Mouse (Mus musculus): ENCODE measurements at regions not wholly inside any gene's neighbourhood (a gene's known extent, or its start where the extent isn't known, plus 50 kb on each side); places are given as distances from the start of the nearest gene placed in this dataset.

- in situ Hi-C loops (cut with MboI; ENCODE audit: low sequenced_read_pairs in 2 of 2, unreplicated experiment in 2 of 2), result no loop called here
- Histone ChIP-seq H3K9ac (ENCODE audit: insufficient read depth, low read depth, low read length, poor library complexity, severe bottlenecking) (no peak overlapping the region), H3K9me3 (ENCODE audit: control insufficient read depth, insufficient read depth, low read depth, low read length) (no peaks in the 10 kb centered on the region), H3K27ac (ENCODE audit: insufficient read depth, low read depth, low read length, poor library complexity, severe bottlenecking) (no peak overlapping the region), H3K36me3 (ENCODE audit: control insufficient read depth, insufficient read depth, low read length, poor library complexity, severe bottlenecking) (no peaks in the 10 kb centered on the region), H3K4me3 (ENCODE audit: insufficient read depth in 1 of 2, low read depth in 1 of 2, low read length in 2 of 2, poor library complexity in 1 of 2, severe bottlenecking in 1 of 2) (no peak overlapping the region), H3K4me1 (ENCODE audit: control insufficient read depth in 2 of 2, insufficient read depth in 2 of 2, low read length in 2 of 2, poor library complexity in 1 of 2) (peaks cover 0 to 11% of the 10 kb centered on the region in 2 experiments; a peak in 2 of 4 replicates)
- TF ChIP-seq ZC3H11A (IDR thresholded peaks at IDR 0.05; ENCODE audit: borderline replicate concordance, low read depth, low read length) (no peak), CHD2 (IDR thresholded peaks at IDR 0.05; ENCODE audit: low read depth, low read length) (no peak)
- DNase-seq (ENCODE audit: low read depth, low spot score), result no peak
Measured at GRCm38 (mm10) chr11:86871782-86872181, 64.2 kb upstream of the Dhx40 start.

- TF ChIP-seq MAFK (IDR thresholded peaks at IDR 0.05; ENCODE audit: insufficient read depth, low read depth, low read length) (no peak), ZNF384 (IDR thresholded peaks at IDR 0.05; ENCODE audit: low read depth, low read length) (no peak), HCFC1 (IDR thresholded peaks at IDR 0.05; ENCODE audit: borderline replicate concordance, insufficient read depth, low read length) (no peak), CHD2 (IDR thresholded peaks at IDR 0.05; ENCODE audit: low read depth, low read length) (no peak), ZC3H11A (IDR thresholded peaks at IDR 0.05; ENCODE audit: borderline replicate concordance, low read depth, low read length) (no peak)
- Histone ChIP-seq H3K9me3 (ENCODE audit: control insufficient read depth, insufficient read depth, low read depth, low read length) (no peaks in the 10 kb centered on the region), H3K4me1 (ENCODE audit: control insufficient read depth in 2 of 2, insufficient read depth in 2 of 2, low read length in 2 of 2, poor library complexity in 1 of 2) (peaks cover 0 to 11% of the 10 kb centered on the region in 2 experiments; a peak in 2 of 4 replicates), H3K9ac (ENCODE audit: insufficient read depth, low read depth, low read length, poor library complexity, severe bottlenecking) (no peak overlapping the region), H3K36me3 (ENCODE audit: control insufficient read depth, insufficient read depth, low read length, poor library complexity, severe bottlenecking) (no peaks in the 10 kb centered on the region), H3K27ac (ENCODE audit: insufficient read depth, low read depth, low read length, poor library complexity, severe bottlenecking) (no peak overlapping the region), H3K4me3 (ENCODE audit: insufficient read depth in 1 of 2, low read depth in 1 of 2, low read length in 2 of 2, poor library complexity in 1 of 2, severe bottlenecking in 1 of 2) (no peak overlapping the region)
- in situ Hi-C loops (cut with MboI; ENCODE audit: low sequenced_read_pairs in 2 of 2, unreplicated experiment in 2 of 2), result no loop called here
- no peak for DNase-seq (ENCODE audit: low read depth, low spot score)
Measured at GRCm38 (mm10) chr11:86870486-86871165, 63.1 kb upstream of the Dhx40 start.

- peaks cover 0 to 2% of the 10 kb centered on the region in 2 experiments; a peak in 1 of 4 replicates for H3K4me1 ChIP-seq (ENCODE audit: control insufficient read depth in 2 of 2, insufficient read depth in 2 of 2, low read length in 2 of 2, poor library complexity in 1 of 2)
- no peaks in the 10 kb centered on the region for H3K36me3 ChIP-seq (ENCODE audit: control insufficient read depth, insufficient read depth, low read length, poor library complexity, severe bottlenecking)
- no peak overlapping the region for H3K27ac ChIP-seq (ENCODE audit: insufficient read depth, low read depth, low read length, poor library complexity, severe bottlenecking)
- H3K9me3 ChIP-seq (ENCODE audit: control insufficient read depth, insufficient read depth, low read depth, low read length), result no peaks in the 10 kb centered on the region
- TF ChIP-seq ZC3H11A (IDR thresholded peaks at IDR 0.05; ENCODE audit: borderline replicate concordance, low read depth, low read length) (no peak), ZNF384 (IDR thresholded peaks at IDR 0.05; ENCODE audit: low read depth, low read length) (no peak), MAFK (IDR thresholded peaks at IDR 0.05; ENCODE audit: insufficient read depth, low read depth, low read length) (no peak), CHD2 (IDR thresholded peaks at IDR 0.05; ENCODE audit: low read depth, low read length) (no peak), HCFC1 (IDR thresholded peaks at IDR 0.05; ENCODE audit: borderline replicate concordance, insufficient read depth, low read length) (no peak)
- no peak overlapping the region for H3K9ac ChIP-seq (ENCODE audit: insufficient read depth, low read depth, low read length, poor library complexity, severe bottlenecking)
- no peak overlapping the region for H3K4me3 ChIP-seq (ENCODE audit: insufficient read depth in 1 of 2, low read depth in 1 of 2, low read length in 2 of 2, poor library complexity in 1 of 2, severe bottlenecking in 1 of 2)
- no peak for DNase-seq (ENCODE audit: low read depth, low spot score)
- in situ Hi-C loops (cut with MboI; ENCODE audit: low sequenced_read_pairs in 2 of 2, unreplicated experiment in 2 of 2), result no loop called here
Measured at GRCm38 (mm10) chr11:86866931-86867330, 59.4 kb upstream of the Dhx40 start.

- no peak for TF ChIP-seq ZNF384 (IDR thresholded peaks at IDR 0.05; ENCODE audit: low read depth, low read length)
- TF ChIP-seq MAFK (IDR thresholded peaks at IDR 0.05; ENCODE audit: insufficient read depth, low read depth, low read length), result no peak
- TF ChIP-seq CHD2 (IDR thresholded peaks at IDR 0.05; ENCODE audit: low read depth, low read length), result no peak
- Histone ChIP-seq H3K9me3 (ENCODE audit: control insufficient read depth, insufficient read depth, low read depth, low read length) (no peaks in the 10 kb centered on the region), H3K36me3 (ENCODE audit: control insufficient read depth, insufficient read depth, low read length, poor library complexity, severe bottlenecking) (no peaks in the 10 kb centered on the region), H3K27ac (ENCODE audit: insufficient read depth, low read depth, low read length, poor library complexity, severe bottlenecking) (no peak overlapping the region), H3K9ac (ENCODE audit: insufficient read depth, low read depth, low read length, poor library complexity, severe bottlenecking) (no peak overlapping the region), H3K4me3 (ENCODE audit: insufficient read depth in 1 of 2, low read depth in 1 of 2, low read length in 2 of 2, poor library complexity in 1 of 2, severe bottlenecking in 1 of 2) (no peak overlapping the region), H3K4me1 (ENCODE audit: control insufficient read depth in 2 of 2, insufficient read depth in 2 of 2, low read length in 2 of 2, poor library complexity in 1 of 2) (no peaks in the 10 kb centered on the region)
- no peak for DNase-seq (ENCODE audit: low read depth, low spot score)
- in situ Hi-C loops (cut with MboI; ENCODE audit: low sequenced_read_pairs in 2 of 2, unreplicated experiment in 2 of 2), result no loop called here
Measured at GRCm38 (mm10) chr11:86859864-86860528, 52.5 kb upstream of the Dhx40 start.
